Mouse (Mus musculus): ENCODE measurements around the gene Scrn1. TPM values are rescaled to one million over a fixed set of nuclear protein-coding genes. Genes with fewer than 3 reads are reported as not detected.

Gene Scrn1
- polyA plus RNA-seq, 1 experiment from 2014 or later, result 12.3 TPM

DNA sequence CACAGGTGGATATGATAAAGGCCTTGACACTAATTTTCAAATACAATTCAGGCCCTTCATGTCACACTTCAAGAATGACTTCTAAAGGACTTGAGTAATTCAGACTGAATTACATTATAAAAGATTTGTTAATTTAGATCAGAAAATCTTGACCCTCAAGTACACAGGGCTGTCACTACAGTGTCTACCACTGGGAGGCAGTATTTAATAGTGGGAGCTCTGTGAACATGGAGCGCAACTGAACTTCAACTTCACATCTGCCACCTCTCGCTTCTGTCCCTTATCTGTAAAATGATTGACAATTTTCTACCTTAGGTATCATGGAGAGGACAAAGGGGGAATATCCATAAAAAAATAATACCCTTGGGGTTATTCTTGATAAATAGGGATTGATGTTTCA lies 19.9 kb upstream of the Scrn1 start:
- no peaks in the 10 kb centered on the region for H3K27me3 ChIP-seq (ENCODE audit: control insufficient read depth, insufficient read depth, low read length)
- H3K4me1 ChIP-seq (ENCODE audit: control insufficient read depth, insufficient read depth, low read length), result peaks cover 2% of the 10 kb centered on the region; the same call in 1 of the 2 replicates
- no peak overlapping the region for H3K9ac ChIP-seq (replicated peaks; ENCODE audit: low read depth, low read length)
- H3K36me3 ChIP-seq (ENCODE audit: control insufficient read depth, insufficient read depth, low read length), result no peaks in the 10 kb centered on the region; the same call in 1 of the 2 replicates
- no peak overlapping the region for H3K4me2 ChIP-seq (replicated peaks; ENCODE audit: low read depth, low read length)
- no peaks in the 10 kb centered on the region for H3K9me3 ChIP-seq (ENCODE audit: control insufficient read depth, low read depth, low read length)
- H3K27ac ChIP-seq (ENCODE audit: low read length), result no peak overlapping the region
- no peak for ATAC-seq (ENCODE audit: insufficient number of reproducible peaks, insufficient read depth, low FRiP score, low read depth)
- no peak overlapping the region for H3K4me3 ChIP-seq (ENCODE audit: low read depth, low read length)
- WGBS, result 33% methylated on average over 2 of the region's 2 CpGs

GRCm38 (mm10) chr6:54573218-54573955 lies 7.1 kb upstream of the Scrn1 start:
- no peak overlapping the region for H3K4me2 ChIP-seq (replicated peaks; ENCODE audit: low read depth, low read length)
- ATAC-seq (ENCODE audit: insufficient number of reproducible peaks, insufficient read depth, low FRiP score, low read depth), result no peak
- H3K4me3 ChIP-seq (ENCODE audit: low read depth, low read length), result no peak overlapping the region
- no peaks in the 10 kb centered on the region for H3K36me3 ChIP-seq (ENCODE audit: control insufficient read depth, insufficient read depth, low read length)
- H3K27me3 ChIP-seq (ENCODE audit: control insufficient read depth, insufficient read depth, low read length), result no peaks in the 10 kb centered on the region
- H3K9ac ChIP-seq (replicated peaks; ENCODE audit: low read depth, low read length), result no peak overlapping the region
- H3K4me1 ChIP-seq (ENCODE audit: control insufficient read depth, insufficient read depth, low read length), result no peaks in the 10 kb centered on the region
- no peaks in the 10 kb centered on the region for H3K9me3 ChIP-seq (ENCODE audit: control insufficient read depth, low read depth, low read length)
- no peak overlapping the region for H3K27ac ChIP-seq (ENCODE audit: low read length)
- 23% methylated on average over 6 of the region's 6 CpGs for WGBS

DNA sequence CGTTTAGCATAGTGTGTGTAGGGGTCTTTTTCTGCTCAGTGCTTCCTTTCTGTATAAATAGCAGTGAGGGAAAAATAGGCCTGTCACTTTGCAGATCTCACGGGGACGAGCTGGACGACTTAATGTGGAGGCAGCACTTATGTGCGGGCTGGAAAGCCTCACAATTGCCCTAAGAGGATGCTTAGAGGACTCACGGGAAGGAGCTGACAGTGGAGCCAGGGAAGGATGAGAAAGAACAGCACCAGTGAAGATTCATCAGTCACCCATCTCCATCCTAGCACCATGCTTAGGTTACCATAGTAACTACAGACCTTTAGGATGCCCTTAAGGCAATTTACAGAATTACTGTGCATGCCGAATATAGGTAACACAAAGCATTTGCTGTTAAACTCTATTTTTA lies 3.5 kb upstream of the Scrn1 start:
- no peaks in the 10 kb centered on the region for H3K36me3 ChIP-seq (ENCODE audit: control insufficient read depth, insufficient read depth, low read length)
- H3K4me1 ChIP-seq (ENCODE audit: control insufficient read depth, insufficient read depth, low read length), result peaks cover 11% of the 10 kb centered on the region
- no peak for ATAC-seq (ENCODE audit: insufficient number of reproducible peaks, insufficient read depth, low FRiP score, low read depth)

GRCm38 (mm10) chr6:54566546-54566919 lies 244 bp upstream of the Scrn1 start:
- peaks cover 15% of the 10 kb centered on the region for H3K4me1 ChIP-seq (ENCODE audit: control insufficient read depth, insufficient read depth, low read length)
- ATAC-seq (ENCODE audit: insufficient number of reproducible peaks, insufficient read depth, low FRiP score, low read depth), result no peak
- H3K4me3 ChIP-seq (ENCODE audit: low read depth, low read length), result peak overlapping the region; percentile 41
- no peaks in the 10 kb centered on the region for H3K9me3 ChIP-seq (ENCODE audit: control insufficient read depth, low read depth, low read length)
- no peaks in the 10 kb centered on the region for H3K27me3 ChIP-seq (ENCODE audit: control insufficient read depth, insufficient read depth, low read length)
- no peak overlapping the region for H3K9ac ChIP-seq (replicated peaks; ENCODE audit: low read depth, low read length)
- peak overlapping the region; percentile 3; the same call in 1 of the 2 replicates for H3K27ac ChIP-seq (ENCODE audit: low read length)
- 8% methylated on average over 6 of the region's 6 CpGs for WGBS
- no peaks in the 10 kb centered on the region for H3K36me3 ChIP-seq (ENCODE audit: control insufficient read depth, insufficient read depth, low read length)
- H3K4me2 ChIP-seq (replicated peaks; ENCODE audit: low read depth, low read length), result peak overlapping the region; percentile 89

More for the DNA sequence above, 3.5 kb upstream of the Scrn1 start:
- Histone ChIP-seq H3K4me3 (ENCODE audit: low read depth, low read length) (no peak overlapping the region), H3K9ac (replicated peaks; ENCODE audit: low read depth, low read length) (no peak overlapping the region), H3K27ac (ENCODE audit: low read length) (no peak overlapping the region), H3K27me3 (ENCODE audit: control insufficient read depth, insufficient read depth, low read length) (no peaks in the 10 kb centered on the region), H3K4me2 (replicated peaks; ENCODE audit: low read depth, low read length) (no peak overlapping the region), H3K9me3 (ENCODE audit: control insufficient read depth, low read depth, low read length) (no peaks in the 10 kb centered on the region)
- 29% methylated on average over 7 of the region's 7 CpGs for WGBS

DNA sequence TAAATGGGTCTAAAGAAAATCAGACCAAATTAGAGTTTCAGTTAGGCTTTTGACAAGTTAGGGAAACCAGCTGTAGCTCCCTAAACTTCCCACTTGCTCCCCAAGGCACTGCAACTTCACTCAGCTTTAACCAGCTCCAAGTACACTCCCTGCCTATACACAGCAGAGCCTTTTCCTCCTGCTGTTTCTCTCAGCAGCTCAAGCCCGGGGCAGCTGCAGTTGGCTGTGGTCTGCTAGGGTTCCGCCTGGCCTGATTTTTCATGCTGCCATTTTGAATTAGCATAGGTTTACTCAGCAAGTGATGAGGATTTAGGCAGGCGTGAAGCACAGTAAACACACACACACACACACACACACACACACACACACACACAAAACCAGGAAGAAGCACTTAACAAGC lies 1.3 kb downstream of the Scrn1 start:
- H3K36me3 ChIP-seq (ENCODE audit: control insufficient read depth, insufficient read depth, low read length), result no peaks in the 10 kb centered on the region
- no peaks in the 10 kb centered on the region for H3K27me3 ChIP-seq (ENCODE audit: control insufficient read depth, insufficient read depth, low read length)
- H3K4me3 ChIP-seq (ENCODE audit: low read depth, low read length), result peak overlapping the region; percentile 41; the same call in 1 of the 2 replicates
- WGBS, result 16% methylated on average over 3 of the region's 3 CpGs
- H3K4me1 ChIP-seq (ENCODE audit: control insufficient read depth, insufficient read depth, low read length), result peaks cover 15% of the 10 kb centered on the region
- H3K9ac ChIP-seq (replicated peaks; ENCODE audit: low read depth, low read length), result no peak overlapping the region
- H3K27ac ChIP-seq (ENCODE audit: low read length), result no peak overlapping the region
- H3K9me3 ChIP-seq (ENCODE audit: control insufficient read depth, low read depth, low read length), result no peaks in the 10 kb centered on the region
- H3K4me2 ChIP-seq (replicated peaks; ENCODE audit: low read depth, low read length), result peak overlapping the region; percentile 89; the same call in 1 of the 2 replicates
- no peak for ATAC-seq (ENCODE audit: insufficient number of reproducible peaks, insufficient read depth, low FRiP score, low read depth)

GRCm38 (mm10) chr6:54564506-54564991 lies 1.7 kb downstream of the Scrn1 start:
- Histone ChIP-seq H3K4me1 (ENCODE audit: control insufficient read depth, insufficient read depth, low read length) (peaks cover 15% of the 10 kb centered on the region), H3K4me3 (ENCODE audit: low read depth, low read length) (no peak overlapping the region), H3K27me3 (ENCODE audit: control insufficient read depth, insufficient read depth, low read length) (no peaks in the 10 kb centered on the region), H3K36me3 (ENCODE audit: control insufficient read depth, insufficient read depth, low read length) (no peaks in the 10 kb centered on the region), H3K9ac (replicated peaks; ENCODE audit: low read depth, low read length) (no peak overlapping the region), H3K9me3 (ENCODE audit: control insufficient read depth, low read depth, low read length) (no peaks in the 10 kb centered on the region), H3K4me2 (replicated peaks; ENCODE audit: low read depth, low read length) (0 out of 2 replicates have a peak overlapping the region, but pooled peaks have one; percentile 0), H3K27ac (ENCODE audit: low read length) (no peak overlapping the region)
- 53% methylated on average over 9 of the region's 9 CpGs for WGBS
- ATAC-seq (ENCODE audit: insufficient number of reproducible peaks, insufficient read depth, low FRiP score, low read depth), result no peak

- WGBS, result 89% methylated on average over 4 of the region's 4 CpGs
- Histone ChIP-seq H3K4me3 (ENCODE audit: low read depth, low read length) (no peak overlapping the region), H3K27me3 (ENCODE audit: control insufficient read depth, insufficient read depth, low read length) (no peaks in the 10 kb centered on the region), H3K4me2 (replicated peaks; ENCODE audit: low read depth, low read length) (no peak overlapping the region), H3K27ac (ENCODE audit: low read length) (no peak overlapping the region), H3K4me1 (ENCODE audit: control insufficient read depth, insufficient read depth, low read length) (peaks cover 15% of the 10 kb centered on the region), H3K9me3 (ENCODE audit: control insufficient read depth, low read depth, low read length) (no peaks in the 10 kb centered on the region), H3K36me3 (ENCODE audit: control insufficient read depth, insufficient read depth, low read length) (no peaks in the 10 kb centered on the region), H3K9ac (replicated peaks; ENCODE audit: low read depth, low read length) (no peak overlapping the region)
- ATAC-seq (ENCODE audit: insufficient number of reproducible peaks, insufficient read depth, low FRiP score, low read depth), result no peak
Observed at GRCm38 (mm10) chr6:54563561-54563960, 2.7 kb downstream of the Scrn1 start.

DNA sequence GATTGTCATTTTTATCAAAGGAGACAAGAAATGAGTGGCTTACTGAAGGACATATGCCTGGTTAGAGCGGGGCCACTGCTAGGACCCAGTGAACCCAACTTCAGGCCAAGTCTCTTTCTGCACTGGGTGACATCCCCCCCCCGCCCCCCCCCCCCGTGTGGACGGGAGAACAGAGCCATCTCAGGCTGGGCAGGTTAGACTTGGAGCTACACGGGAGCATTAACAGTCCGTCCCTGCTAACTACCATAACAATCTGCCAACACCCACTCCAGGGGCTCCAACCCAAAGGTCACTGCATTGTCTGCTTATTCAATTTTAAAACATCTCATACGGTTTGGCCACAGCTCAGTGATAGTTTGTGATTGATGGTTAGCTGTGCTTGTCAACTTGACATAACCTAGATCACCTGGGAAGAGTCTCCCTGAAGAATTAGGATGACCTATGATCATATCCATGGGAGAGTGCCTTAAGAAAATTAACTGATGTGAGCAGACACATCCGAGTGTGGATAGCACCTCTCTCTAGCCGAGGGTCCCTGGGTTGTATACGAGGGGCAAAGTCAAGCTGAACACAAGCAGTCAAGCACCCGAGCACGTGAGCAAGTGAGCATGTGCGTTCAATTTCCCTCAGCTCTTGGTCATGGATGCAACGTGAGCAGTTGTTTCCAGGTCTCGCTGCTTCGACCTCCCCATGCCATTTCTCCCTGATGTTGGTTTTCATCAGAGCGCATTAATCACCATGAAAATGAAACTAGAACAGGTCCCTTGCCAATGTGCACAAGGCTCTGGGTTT lies 4.1 kb downstream of the Scrn1 start:
- Histone ChIP-seq H3K27ac (ENCODE audit: low read length) (no peak overlapping the region), H3K9me3 (ENCODE audit: control insufficient read depth, low read depth, low read length) (no peaks in the 10 kb centered on the region), H3K4me1 (ENCODE audit: control insufficient read depth, insufficient read depth, low read length) (peaks cover 15% of the 10 kb centered on the region), H3K36me3 (ENCODE audit: control insufficient read depth, insufficient read depth, low read length) (no peaks in the 10 kb centered on the region), H3K4me3 (ENCODE audit: low read depth, low read length) (no peak overlapping the region), H3K4me2 (replicated peaks; ENCODE audit: low read depth, low read length) (no peak overlapping the region), H3K9ac (replicated peaks; ENCODE audit: low read depth, low read length) (no peak overlapping the region), H3K27me3 (ENCODE audit: control insufficient read depth, insufficient read depth, low read length) (no peaks in the 10 kb centered on the region)
- no peak for ATAC-seq (ENCODE audit: insufficient number of reproducible peaks, insufficient read depth, low FRiP score, low read depth)
- 75% methylated on average over 16 of the region's 17 CpGs for WGBS

All from stomach, embryonic 14.5 days (tissue).